Comparison of ENCODE assay signal across 8 mouse cellular contexts in the genomic region with DNA sequence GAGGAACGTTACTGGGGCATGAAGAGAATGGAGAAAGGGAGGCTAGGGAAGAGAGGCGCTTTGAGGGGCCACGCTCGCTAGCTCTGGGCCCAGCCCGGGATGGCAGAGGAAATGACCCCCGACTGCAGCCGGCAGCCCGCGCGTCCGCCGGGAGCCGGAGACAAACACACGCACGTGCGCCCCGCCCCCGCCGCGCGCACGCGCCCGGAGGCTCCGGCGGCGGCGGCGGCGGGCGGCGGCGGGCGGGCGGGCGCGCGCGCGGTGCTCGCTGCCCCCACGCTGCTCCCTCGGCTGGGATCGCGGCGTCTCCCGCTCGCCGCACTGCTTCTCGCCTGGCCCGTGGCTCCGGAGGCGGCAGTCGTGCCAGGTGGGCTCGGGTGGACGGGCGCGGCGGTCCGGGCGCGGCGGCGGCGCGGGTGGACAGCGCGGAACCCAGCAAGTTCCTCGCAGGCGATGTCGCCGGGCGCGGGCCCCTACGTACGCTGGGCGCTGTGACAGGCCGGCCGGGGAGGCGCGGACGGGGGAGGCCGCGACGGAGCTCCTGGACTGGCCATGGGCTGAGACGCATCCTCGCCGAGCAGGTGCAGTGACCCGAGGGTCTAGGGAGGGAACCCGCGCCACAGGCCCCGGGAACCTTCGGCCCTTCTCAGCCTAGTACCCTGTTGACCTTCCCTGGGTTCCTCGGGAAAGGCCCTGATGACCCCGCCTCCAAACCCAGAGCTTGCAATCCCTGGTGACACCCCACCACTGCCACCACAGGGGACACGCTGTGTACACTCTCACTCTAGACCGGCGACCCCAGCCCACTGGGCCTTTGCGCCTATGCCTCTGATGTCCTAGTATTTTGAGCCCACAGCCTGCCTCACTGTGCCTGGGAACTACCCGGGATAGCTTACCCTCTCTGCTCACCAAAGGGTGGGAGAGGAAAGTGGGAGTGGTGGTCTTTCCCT. TPM values are rescaled to one million over a fixed set of nuclear protein-coding genes. Genes with fewer than 3 reads are reported as not detected.
A peak's percentile ranks its signal among the peaks of the same experiment; 100 is the strongest.
DNase-seq lines count a peak whose midpoint lies in the region; ATAC-seq and TF ChIP-seq lines count a peak whose summit lies in the region.

Gene Amigo1 (plus strand): TSS at position 238 of the 950 bp plus-strand sequence.

- 0 out of 2 replicates have a peak, but pooled peaks have one; percentile 21 for ATAC-seq in erythroblast, adult 5-6 weeks (replicated peaks; ENCODE audit: low FRiP score, poor library complexity, severe bottlenecking)
- ATAC-seq in heart, embryonic 16.5 days (replicated peaks; ENCODE audit: extremely low read depth, insufficient read depth, low FRiP score), result peak; percentile 74
- ATAC-seq in lung, postnatal 0 days, result peak; percentile 77

- no peaks in the 10 kb centered on the region for H3K36me3 ChIP-seq in heart, embryonic 16.5 days (ENCODE audit: control insufficient read depth, insufficient read depth)
- H3K36me3 ChIP-seq in lung, postnatal 0 days (ENCODE audit: insufficient read depth, low read length), result no peaks in the 10 kb centered on the region; the same call in 1 of the 2 replicates

- TF ChIP-seq CTCF in lung, postnatal 0 days (IDR thresholded peaks at IDR 0.05), result no peak

- no peaks in the 10 kb centered on the region; the same call in 1 of the 2 replicates for H3K27me3 ChIP-seq in heart, embryonic 16.5 days (ENCODE audit: control insufficient read depth, insufficient read depth, low read length)
- H3K27me3 ChIP-seq in lung, postnatal 0 days (replicated peaks; ENCODE audit: insufficient read depth, low read length), result no peaks in the 10 kb centered on the region

- H3K27ac ChIP-seq in heart, embryonic 16.5 days (ENCODE audit: low read length), result no peak within 1 kb of the TSS
- H3K27ac ChIP-seq in lung, postnatal 0 days (ENCODE audit: low read length), result no peak within 1 kb of the TSS; the same call in 1 of the 2 replicates

- H3K4me3 ChIP-seq in heart, embryonic 16.5 days (ENCODE audit: low read length), result peak within 1 kb of the TSS; percentile 62
- H3K4me3 ChIP-seq in lung, postnatal 0 days (ENCODE audit: low read depth, low read length), result peak within 1 kb of the TSS; percentile 67

- WGBS in heart, embryonic 16.5 days, result 2% methylated on average over 87 of the region's 100 CpGs
- WGBS in lung, postnatal 0 days, result 3% methylated on average over 51 of the region's 100 CpGs

- H3K4me1 ChIP-seq in heart, embryonic 16.5 days (ENCODE audit: control insufficient read depth, insufficient read depth, low read length), result 0 out of 2 replicates have a peak, but pooled peaks cover 6% of the 10 kb centered on the region
- H3K4me1 ChIP-seq in lung, postnatal 0 days (ENCODE audit: insufficient read depth, low read depth, low read length), result peaks cover 17% of the 10 kb centered on the region; the same call in 1 of the 2 replicates

- peak within 1 kb of the TSS; percentile 83 for H3K4me2 ChIP-seq in heart, embryonic 16.5 days (ENCODE audit: low read depth, low read length)
- peak within 1 kb of the TSS; percentile 98 for H3K4me2 ChIP-seq in lung, postnatal 0 days (replicated peaks; ENCODE audit: low read depth, low read length)

- no peak for TF ChIP-seq EP300 in lung, postnatal 0 days (IDR thresholded peaks at IDR 0.05)

- peak within 1 kb of the TSS; percentile 73 for H3K9ac ChIP-seq in heart, embryonic 16.5 days (ENCODE audit: low read length)
- H3K9ac ChIP-seq in lung, postnatal 0 days (replicated peaks; ENCODE audit: low read depth), result peak within 1 kb of the TSS; percentile 43; the same call in 1 of the 2 replicates

- no peaks in the 10 kb centered on the region for H3K9me3 ChIP-seq in heart, embryonic 16.5 days (replicated peaks; ENCODE audit: control insufficient read depth, low read length)
- no peaks in the 10 kb centered on the region for H3K9me3 ChIP-seq in lung, postnatal 0 days (ENCODE audit: low read length)

- peak; percentile 71 for DNase-seq in kidney, adult 18-20 months
- no peak for DNase-seq in kidney, adult 8-10 months
- peak; percentile 74 for DNase-seq in adrenal gland, postnatal 14 days
- peak; percentile 37 to 61 for DNase-seq in layer of hippocampus, postnatal 10 days (ENCODE audit: low spot score in 2 of 2)
- peak; percentile 60 for DNase-seq in lung, postnatal 0 days (ENCODE audit: low spot score)
- peak; percentile 75 for DNase-seq in retina, postnatal 1 day

RNA-seq across cellular contexts. Expression of gene Amigo1, which starts in this region (rescaled TPM):
- 19.3 and 19.5 TPM in 2 replicates for total RNA-seq in adrenal gland, postnatal 14 days (2021)
- not detected in 2 replicates for total RNA-seq in erythroblast, adult 5-6 weeks (2015; ENCODE audit: low replicate concordance)
- 0.77 TPM in 1 of 2 replicates, not detected in the other for total RNA-seq in erythroblast, adult 5-6 weeks (2017; ENCODE audit: low replicate concordance)
- 2.5 and 3.5 TPM in 2 replicates for polyA plus RNA-seq in heart, embryonic 16.5 days (2015; fragmentation: Nextera tagmentation; extraction: Ambion mirVana)
- 10 to 100 TPM; 36.9 to 37.2 TPM for total RNA-seq in layer of hippocampus, postnatal 10 days (2021)
- 4.6 TPM in 2 replicates for polyA plus RNA-seq in lung, postnatal 0 days (2015; fragmentation: Nextera tagmentation; extraction: Ambion mirVana)

Comparison
In these comparisons a context has a peak if more than half of its experiments do, and no peak if none do; other contexts are left out.
1. RNA of gene Amigo1 (total RNA-seq): 36.9 to 37.2 TPM in layer of hippocampus, postnatal 10 days and 19.3 to 19.5 TPM in adrenal gland, postnatal 14 days; 0.77 TPM in erythroblast, adult 5-6 weeks; every median in the first group is over 10 times any median in the second.
2. DNase-seq: peak in kidney, adult 18-20 months (single experiment), adrenal gland, postnatal 14 days (single experiment), layer of hippocampus, postnatal 10 days (2 of 2), lung, postnatal 0 days (single experiment) and retina, postnatal 1 day (single experiment); none in kidney, adult 8-10 months (0 of 2).
3. Peak in ATAC-seq in erythroblast, adult 5-6 weeks; RNA of the gene not detected or under 1 TPM.
4. ATAC-seq: peak in every context shown above with its lines; median percentile 77 in lung, postnatal 0 days; 74 in heart, embryonic 16.5 days; 21 in erythroblast, adult 5-6 weeks.